Mouse (Mus musculus): ENCODE measurements around the gene Siah1a.

Gene Siah1a

GRCm38 (mm10) chr8:86745221-86745934, at the start of gene Siah1a, which contains the start of gene Gm10638:
Gene Siah1a (minus strand): TSS chr8:86745934.
Gene Gm10638 (plus strand): TSS chr8:86745699.
- DNase-seq: peak; percentile 77 to 80

GRCm38 (mm10) chr8:86794716-86795115, 49.0 kb upstream of the Siah1a start:
- no peak for DNase-seq

GRCm38 (mm10) chr8:86791542-86791941, 45.8 kb upstream of the Siah1a start:
- DNase-seq: no peak

- DNase-seq: no peak
These were observed 43.8 kb upstream of the Siah1a start for GRCm38 (mm10) chr8:86789576-86789975.

- DNase-seq: peak; percentile 39 to 71
These were observed 42.2 kb upstream of the Siah1a start for GRCm38 (mm10) chr8:86787891-86788420.

- peak in 1 of 2 experiments; percentile 60 for DNase-seq
These were observed 40.8 kb upstream of the Siah1a start for GRCm38 (mm10) chr8:86786498-86786897.

- no peak for DNase-seq
These were observed 35.4 kb upstream of the Siah1a start for GRCm38 (mm10) chr8:86781094-86781493.

GRCm38 (mm10) chr8:86779207-86779606, 33.5 kb upstream of the Siah1a start:
- no peak for DNase-seq

GRCm38 (mm10) chr8:86769945-86770715, 24.4 kb upstream of the Siah1a start:
- no peak for DNase-seq

- peak; percentile 63 to 68 for DNase-seq
These were observed 22.8 kb upstream of the Siah1a start for GRCm38 (mm10) chr8:86768499-86768898.

- DNase-seq: peak; percentile 59 to 76
These were observed 20.9 kb upstream of the Siah1a start for GRCm38 (mm10) chr8:86766548-86767211.

GRCm38 (mm10) chr8:86765669-86766068, 19.9 kb upstream of the Siah1a start:
- DNase-seq: no peak

- DNase-seq: no peak
These were observed 19.4 kb upstream of the Siah1a start for GRCm38 (mm10) chr8:86765155-86765554.

- no peak for DNase-seq
These were observed 17.1 kb upstream of the Siah1a start for GRCm38 (mm10) chr8:86762806-86763205.

GRCm38 (mm10) chr8:86760746-86761145, 15.0 kb upstream of the Siah1a start:
- no peak for DNase-seq

GRCm38 (mm10) chr8:86759090-86759491, 13.4 kb upstream of the Siah1a start:
- DNase-seq: no peak

- DNase-seq: no peak
These were observed 12.9 kb upstream of the Siah1a start for GRCm38 (mm10) chr8:86758651-86759050.

GRCm38 (mm10) chr8:86756948-86757733, 11.4 kb upstream of the Siah1a start:
- peak; percentile 58 to 67 for DNase-seq

- no peak for DNase-seq
These were observed 4.1 kb upstream of the Siah1a start for GRCm38 (mm10) chr8:86749842-86750241.

GRCm38 (mm10) chr8:86746511-86746910, 777 bp upstream of the Siah1a start:
- peak in 1 of 2 experiments; percentile 38 for DNase-seq

GRCm38 (mm10) chr8:86745935-86746441, 254 bp upstream of the Siah1a start:
- DNase-seq: peak; percentile 97
